Mouse (Mus musculus) olfactory bulb, adult 2 months (tissue): ENCODE measurements around the gene Orm2.

Experiments used
- CTCF ChIP-seq: fragments of 200-500 bp; IDR thresholded peaks from 2 replicates; pipeline ENCODE4 v1.5.1; 2012; ENCODE audit warnings: low read depth, mild to moderate bottlenecking, low read length, moderate library complexity; ENCODE audit not compliant: insufficient read depth
- POLR2A ChIP-seq: fragments of 200-500 bp; IDR thresholded peaks from 2 replicates; pipeline ENCODE4 v1.6.1; 2012; ENCODE audit warnings: mild to moderate bottlenecking, low read depth, low read length, moderate library complexity; ENCODE audit not compliant: insufficient read depth

GRCm38 (mm10) chr4:63323275-63323815, 38.9 kb upstream of the Orm2 start:
- no peak for TF ChIP-seq POLR2A
- TF ChIP-seq CTCF, result no peak
